Mouse (Mus musculus): ENCODE data around the gene Wdr53.
"Not testable (repeated sequence)": the region's sequence is repeated elsewhere in the genome, so short reads cannot be mapped to it uniquely, and the experiment has no call there.

The Wdr53 gene

GRCm38 (mm10) chr16:32246952-32247370, at the start of gene Wdr53, which contains the start of gene Fbxo45:
Gene Wdr53, plus strand, starts transcription at chr16:32247227.
Gene Fbxo45, minus strand, starts transcription at chr16:32247158.
- DNase-seq: peak; percentile 98

- peak; percentile 92 for DNase-seq
Measured at GRCm38 (mm10) chr16:32200256-32201003, 46.6 kb upstream of the Wdr53 start.

- DNase-seq: no peak
Measured at GRCm38 (mm10) chr16:32201004-32201325, 46.1 kb upstream of the Wdr53 start.

- no peak for DNase-seq
Measured at GRCm38 (mm10) chr16:32202681-32203080, 44.3 kb upstream of the Wdr53 start.

- DNase-seq: no peak
Measured at GRCm38 (mm10) chr16:32204902-32205301, 42.1 kb upstream of the Wdr53 start.

GRCm38 (mm10) chr16:32214156-32214555, 32.9 kb upstream of the Wdr53 start:
- no peak for DNase-seq

- DNase-seq: no peak
Measured at GRCm38 (mm10) chr16:32214804-32215576, 32.0 kb upstream of the Wdr53 start.

GRCm38 (mm10) chr16:32221803-32222202, 25.2 kb upstream of the Wdr53 start:
- DNase-seq: peak; percentile 43

GRCm38 (mm10) chr16:32222399-32222798, 24.6 kb upstream of the Wdr53 start:
- no peak for DNase-seq

GRCm38 (mm10) chr16:32232050-32232449, 15.0 kb upstream of the Wdr53 start:
- DNase-seq: not testable (repeated sequence)

GRCm38 (mm10) chr16:32237930-32238680, 8.9 kb upstream of the Wdr53 start:
- no peak for DNase-seq

- no peak for DNase-seq
Measured at GRCm38 (mm10) chr16:32239428-32240312, 7.4 kb upstream of the Wdr53 start.

GRCm38 (mm10) chr16:32243901-32244300, 3.1 kb upstream of the Wdr53 start:
- peak; percentile 8 for DNase-seq

GRCm38 (mm10) chr16:32246351-32246791, 656 bp upstream of the Wdr53 start:
- peak; percentile 58 for DNase-seq

GRCm38 (mm10) chr16:32264225-32264624, 17.2 kb downstream of the Wdr53 start:
- DNase-seq: not testable (repeated sequence)

- DNase-seq: no peak
Measured at GRCm38 (mm10) chr16:32271291-32271690, 24.3 kb downstream of the Wdr53 start, which contains the start of gene Smco1. Gene Smco1, plus strand, starts transcription at chr16:32271468.

- DNase-seq: peak; percentile 34
Measured at GRCm38 (mm10) chr16:32273338-32273737, 26.3 kb downstream of the Wdr53 start.

- DNase-seq: no peak
Measured at GRCm38 (mm10) chr16:32275041-32275440, 28.0 kb downstream of the Wdr53 start.

GRCm38 (mm10) chr16:32275830-32276229, 28.8 kb downstream of the Wdr53 start:
- DNase-seq: no peak

GRCm38 (mm10) chr16:32277308-32278256, 30.6 kb downstream of the Wdr53 start, which contains the start of gene Rnf168:
Gene Rnf168, plus strand, starts transcription at chr16:32277459.
- DNase-seq: peak; percentile 93

- DNase-seq: no peak
Measured at GRCm38 (mm10) chr16:32278396-32278795, 31.4 kb downstream of the Wdr53 start.
